Mouse (Mus musculus) olfactory bulb, adult 2 months (tissue): ENCODE data around the gene Kif3c.

Experiments used
- CTCF ChIP-seq: fragments of 200-500 bp; IDR thresholded peaks from 2 replicates; pipeline ENCODE4 v1.5.1; 2012; ENCODE audit warnings: low read depth, mild to moderate bottlenecking, low read length, moderate library complexity; ENCODE audit not compliant: insufficient read depth
- POLR2A ChIP-seq: fragments of 200-500 bp; IDR thresholded peaks from 2 replicates; pipeline ENCODE4 v1.6.1; 2012; ENCODE audit warnings: mild to moderate bottlenecking, low read depth, low read length, moderate library complexity; ENCODE audit not compliant: insufficient read depth

GRCm38 (mm10) chr12:3364076-3364475 is 856 bp upstream of the Kif3c start:
- TF ChIP-seq CTCF: no peak
- no peak for TF ChIP-seq POLR2A
